Mouse (Mus musculus) ovary, postnatal 14 days (tissue): ENCODE results near the gene Plxna4.

Experiments
- DNase-seq: peaks from one replicate; pipeline ENCODE4 v3.0.0; 2022; ENCODE audit warnings: low spot score

Gene Plxna4

GRCm38 (mm10) chr6:32472062-32472461, 115.9 kb downstream of the Plxna4 start:
- DNase-seq: no peak

- DNase-seq: no peak
Measured at GRCm38 (mm10) chr6:32471639-32472038, 116.4 kb downstream of the Plxna4 start.

- no peak for DNase-seq
Measured at GRCm38 (mm10) chr6:32469196-32469595, 118.8 kb downstream of the Plxna4 start.

- DNase-seq: no peak
Measured at GRCm38 (mm10) chr6:32465129-32465528, 122.9 kb downstream of the Plxna4 start.

DNA sequence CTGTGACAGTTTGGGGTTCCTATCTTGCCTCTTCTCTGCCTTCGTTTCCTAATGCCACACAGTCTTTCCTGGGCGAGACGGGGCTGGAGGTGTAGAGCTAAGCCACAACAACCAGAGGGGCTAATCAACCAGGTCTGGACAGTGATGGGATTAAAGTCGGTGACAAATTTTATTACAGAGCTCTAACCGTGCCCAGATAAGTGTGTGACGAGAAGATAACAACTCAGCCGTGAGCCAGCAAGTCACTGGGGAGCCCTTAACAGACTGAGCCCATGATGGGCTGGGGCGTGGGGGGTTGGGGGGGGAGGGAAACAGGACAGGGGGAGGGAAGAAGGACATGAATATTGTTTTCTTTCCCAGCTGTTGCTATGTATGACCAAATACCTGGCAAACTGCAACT, 123.4 kb downstream of the Plxna4 start:
- DNase-seq: no peak

GRCm38 (mm10) chr6:32464046-32464445, 123.9 kb downstream of the Plxna4 start:
- no peak for DNase-seq

DNA sequence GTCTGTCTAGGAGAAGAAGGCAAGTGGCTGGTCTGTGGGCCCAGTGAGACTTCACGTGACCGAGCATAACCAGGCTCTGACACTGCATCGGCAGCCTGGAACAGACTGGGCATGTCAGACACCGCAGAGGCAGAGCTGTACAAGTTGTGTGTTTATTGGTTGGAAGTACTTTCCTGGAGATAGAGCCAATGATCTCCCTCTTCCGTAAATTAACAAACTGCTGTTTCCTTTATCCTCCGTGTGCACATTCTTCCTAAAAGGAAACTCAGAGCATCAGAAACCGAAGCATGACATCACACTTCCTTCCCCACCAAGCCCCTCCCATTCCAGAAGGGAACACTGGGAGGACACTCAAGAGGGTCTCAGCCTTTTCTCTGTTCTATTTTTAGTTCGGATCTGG, 127.6 kb downstream of the Plxna4 start:
- no peak for DNase-seq

- no peak for DNase-seq
Measured at GRCm38 (mm10) chr6:32456641-32457040, 131.4 kb downstream of the Plxna4 start.

DNA sequence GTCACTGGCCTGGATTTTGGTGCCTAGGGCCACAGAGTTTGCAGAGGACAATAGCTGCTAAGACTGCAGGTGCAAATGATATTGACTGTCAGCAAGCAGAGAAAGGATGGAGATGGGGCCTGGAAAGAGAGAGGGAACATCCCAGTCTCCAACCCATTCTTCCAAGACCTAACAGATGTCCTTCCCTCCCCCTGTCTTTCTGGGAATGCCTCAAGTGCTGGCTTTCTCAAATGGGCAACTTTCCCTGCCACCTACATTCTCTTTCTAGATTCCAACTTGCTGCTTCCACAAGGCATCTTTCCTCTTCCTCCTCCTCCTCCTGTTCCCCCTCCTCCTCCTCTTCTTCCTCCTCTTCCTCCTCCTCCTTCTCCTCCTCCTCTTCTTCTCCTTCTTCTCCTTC, 136.1 kb downstream of the Plxna4 start:
- DNase-seq: no peak

DNA sequence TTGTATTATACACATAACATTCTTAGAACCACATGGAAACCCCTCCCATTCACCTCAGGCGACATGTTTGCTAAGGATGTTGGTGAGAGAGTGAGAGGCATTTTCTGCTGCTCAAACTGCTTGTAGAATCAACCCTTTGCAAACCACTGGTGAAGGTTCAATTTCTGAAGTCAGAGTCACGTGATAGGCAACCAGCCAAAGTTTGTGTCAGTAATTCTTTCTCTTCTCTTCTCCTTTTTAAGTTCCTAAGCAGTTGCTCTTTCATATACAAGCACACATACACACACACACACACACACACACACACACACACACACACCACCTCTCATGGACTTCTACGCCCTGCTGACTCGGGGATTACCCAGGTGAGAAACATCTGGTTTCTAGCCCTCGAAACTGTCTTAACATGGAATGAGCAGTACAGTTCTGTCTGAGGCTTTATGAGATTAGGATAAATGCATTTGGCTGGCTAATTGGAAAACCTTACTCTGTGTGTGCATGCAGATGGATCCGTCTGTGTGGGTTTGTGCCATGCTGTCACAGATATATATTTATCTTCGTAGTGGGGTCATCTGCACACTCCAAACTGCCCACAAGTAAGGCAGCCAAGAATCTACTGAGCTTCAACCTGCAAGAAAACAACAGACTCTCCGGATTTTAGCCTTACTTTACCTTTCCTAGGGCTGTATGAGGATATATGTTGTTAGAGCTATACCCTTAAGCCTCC, 138.6 kb downstream of the Plxna4 start:
- DNase-seq: no peak

- no peak for DNase-seq
Measured at GRCm38 (mm10) chr6:32448787-32449186, 139.2 kb downstream of the Plxna4 start.

- DNase-seq: no peak
Measured at GRCm38 (mm10) chr6:32446276-32446675, 141.7 kb downstream of the Plxna4 start.

DNA sequence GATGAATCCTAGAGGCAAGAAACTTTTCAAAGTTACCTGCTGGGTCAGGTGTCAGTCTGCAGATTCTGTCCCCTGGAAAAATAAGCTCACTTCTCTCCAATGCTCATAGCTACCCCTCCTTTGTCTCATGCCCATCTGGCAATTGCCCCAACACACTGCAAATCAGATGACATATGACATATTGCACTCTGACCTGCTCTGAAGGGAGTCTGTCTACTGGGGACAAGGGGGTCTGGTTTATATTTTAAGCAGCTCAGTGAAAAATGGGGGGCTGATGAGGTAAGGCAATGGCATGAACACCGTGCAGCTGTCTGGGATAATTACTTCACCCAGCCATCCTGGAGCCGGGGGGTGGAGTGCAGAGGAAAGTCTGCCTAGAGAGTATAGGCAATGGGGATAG, 142.7 kb downstream of the Plxna4 start:
- no peak for DNase-seq

DNA sequence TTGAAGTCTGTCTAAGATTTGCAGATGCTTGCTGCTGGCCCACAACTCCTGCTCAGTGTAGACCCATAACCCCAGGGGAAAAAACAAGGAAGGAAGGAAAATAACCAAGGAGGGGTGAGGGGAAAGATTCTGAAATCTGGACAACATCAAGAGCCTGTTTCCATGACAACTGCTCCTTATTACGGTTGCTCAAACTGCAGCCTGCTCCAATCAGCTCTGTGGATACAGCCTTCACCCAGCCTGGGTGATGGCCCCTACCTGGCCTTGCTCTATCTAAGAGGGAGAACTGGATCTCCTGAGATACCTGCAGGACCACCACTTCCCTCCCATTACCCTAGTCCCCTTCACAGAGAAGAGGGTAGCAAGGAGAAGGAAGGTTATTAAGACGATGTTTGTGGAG, 143.6 kb downstream of the Plxna4 start:
- DNase-seq: no peak

DNA sequence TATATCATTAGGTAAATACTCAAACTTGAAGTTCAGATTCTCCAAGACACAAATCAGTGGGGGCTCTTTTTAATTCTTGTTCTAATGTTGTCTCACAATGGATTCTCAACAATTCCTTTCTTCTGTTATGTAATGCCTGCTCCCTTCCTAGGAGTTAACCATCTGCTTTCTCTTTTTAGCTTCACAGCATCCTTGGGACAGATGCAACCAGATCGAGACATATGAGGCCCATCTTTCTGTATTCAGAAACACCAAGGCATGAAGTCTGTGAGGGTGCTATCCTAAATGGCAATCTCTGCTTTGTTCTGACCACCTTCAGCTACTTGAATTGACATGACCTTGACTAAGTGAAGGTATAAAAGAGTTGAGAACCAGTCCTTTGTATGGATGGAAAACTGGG, 144.3 kb downstream of the Plxna4 start:
- DNase-seq: no peak

DNA sequence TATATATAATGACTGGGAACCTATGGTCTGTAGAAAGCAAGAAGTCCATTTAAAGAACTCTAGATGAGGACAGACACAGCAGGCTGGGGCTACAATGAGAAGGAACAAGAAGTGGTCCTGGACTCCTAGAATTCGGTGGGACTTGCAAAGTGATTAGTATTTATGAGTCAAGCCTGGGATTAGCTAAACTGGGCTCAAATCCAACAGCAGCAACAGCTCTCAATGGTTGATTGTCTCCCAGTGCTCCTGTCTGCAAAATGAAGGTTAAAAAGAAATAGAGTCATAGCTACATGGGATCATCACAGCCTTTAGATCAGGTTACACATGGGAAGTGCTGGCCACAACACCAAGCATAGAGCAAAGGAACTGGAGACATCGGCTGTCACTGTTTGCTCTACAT, 148.6 kb downstream of the Plxna4 start:
- DNase-seq: no peak

DNA sequence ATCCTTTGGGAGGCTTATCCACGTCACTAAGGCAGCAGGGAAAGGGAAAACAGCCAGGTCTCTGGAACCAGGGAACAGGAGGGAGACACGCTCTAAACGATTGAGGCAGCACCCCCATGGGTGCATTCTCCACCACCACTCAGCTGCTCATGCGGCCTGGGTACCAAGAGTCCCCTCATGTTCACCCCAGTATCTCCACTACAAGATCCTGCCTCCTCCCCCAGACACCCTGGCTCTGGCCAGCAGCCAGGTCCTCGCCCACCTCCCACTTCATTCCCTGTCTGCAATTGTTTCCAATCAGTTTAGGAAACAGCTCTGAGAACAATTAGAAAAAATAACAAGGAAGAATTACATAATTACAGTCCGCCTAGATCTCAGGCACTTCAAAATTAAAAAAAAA, 150.8 kb downstream of the Plxna4 start:
- no peak for DNase-seq

- DNase-seq: no peak
Measured at GRCm38 (mm10) chr6:32423124-32423523, 164.9 kb downstream of the Plxna4 start.

- no peak for DNase-seq
Measured at GRCm38 (mm10) chr6:32420610-32421009, 167.4 kb downstream of the Plxna4 start.

- DNase-seq: no peak
Measured at GRCm38 (mm10) chr6:32417351-32417750, 170.6 kb downstream of the Plxna4 start.

GRCm38 (mm10) chr6:32411325-32411724, 176.7 kb downstream of the Plxna4 start:
- DNase-seq: no peak

DNA sequence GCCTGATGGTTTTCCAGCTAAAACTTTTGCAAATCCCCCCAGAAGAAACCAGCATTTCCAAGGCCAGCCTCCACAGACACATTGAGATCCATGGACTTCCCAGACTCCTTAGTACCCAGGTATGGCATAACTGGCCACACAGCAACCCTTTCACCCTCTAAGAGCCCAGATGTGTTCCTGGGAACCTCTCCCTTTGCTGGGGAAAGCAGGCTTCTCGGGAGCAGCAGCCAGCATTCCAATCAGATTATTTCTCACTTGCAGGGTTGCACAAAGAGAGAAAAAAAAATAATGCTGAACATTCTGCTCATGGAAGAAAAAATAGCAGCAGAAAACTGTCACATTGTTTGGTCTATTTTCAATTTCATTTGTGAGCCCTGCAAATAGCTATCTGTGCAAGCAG, 178.4 kb downstream of the Plxna4 start:
- DNase-seq: no peak

GRCm38 (mm10) chr6:32407574-32408185, 180.3 kb downstream of the Plxna4 start:
- DNase-seq: no peak
